In the genomic region with DNA sequence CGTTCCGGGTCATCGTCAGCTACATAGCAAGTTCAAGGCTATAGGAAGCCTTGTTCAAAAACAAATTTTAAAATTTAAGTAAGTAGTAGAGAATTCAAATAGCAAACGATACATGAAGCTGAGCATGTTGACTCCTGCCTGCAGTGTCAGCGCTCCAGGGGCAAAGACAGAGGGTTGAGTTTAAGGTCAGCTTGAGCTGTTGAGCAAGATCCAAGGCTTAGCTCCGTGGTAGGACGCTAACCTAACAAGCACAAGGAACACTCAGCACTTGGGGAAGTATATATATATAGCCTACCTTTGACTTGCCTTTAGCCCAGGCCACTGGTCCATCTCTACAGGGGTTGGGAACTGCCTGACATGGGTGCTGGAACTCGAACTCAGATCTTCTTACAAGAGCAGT, we compare ENCODE assay signal across 17 mouse cellular contexts.
"Had no signal": no experiment of that assay in that cellular context is flagged by ENCODE, and none has a peak within 500 bp of the region (broad histone marks: within the 10 kb centered on the region; RNA-seq: fewer than 3 reads in every experiment).

No protein-coding gene starts in this region.

- H3K9ac ChIP-seq: kidney, embryonic 15.5 days; limb, embryonic 13.5 days; liver, embryonic 15.5 days; lung, embryonic 14.5 days; neural tube, embryonic 13.5 days had no signal

- H3K9me3 ChIP-seq: kidney, embryonic 15.5 days; limb, embryonic 13.5 days; liver, embryonic 15.5 days; megakaryocyte, embryonic 14.5 days; neural tube, embryonic 13.5 days had no signal

- DNase-seq: kidney, adult 2 months; kidney, postnatal 14 days; layer of hippocampus, postnatal 36 days; left cerebral cortex, postnatal 4 days; lung, embryonic 14.5 days; lung, postnatal 14 days; right cerebral cortex, postnatal 14 days; thymus, postnatal 4 days had no signal

- H3K4me2 ChIP-seq: kidney, embryonic 15.5 days; limb, embryonic 13.5 days; liver, embryonic 15.5 days; lung, embryonic 14.5 days; midbrain, embryonic 11.5 days; neural tube, embryonic 13.5 days had no signal

- H3K27ac ChIP-seq: kidney, embryonic 15.5 days; limb, embryonic 13.5 days; liver, embryonic 15.5 days; macrophage; neural tube, embryonic 13.5 days had no signal

- ATAC-seq: intestine, embryonic 16.5 days; midbrain, embryonic 16.5 days had no signal

- H3K4me1 ChIP-seq: kidney, embryonic 15.5 days had no signal

- H3K27me3 ChIP-seq: kidney, embryonic 15.5 days; limb, embryonic 13.5 days; liver, embryonic 15.5 days; megakaryocyte, embryonic 14.5 days; neural tube, embryonic 13.5 days had no signal

- H3K4me3 ChIP-seq: kidney, embryonic 15.5 days; limb, embryonic 13.5 days; liver, embryonic 15.5 days; megakaryocyte, embryonic 14.5 days; neural tube, embryonic 13.5 days had no signal
